Mouse (Mus musculus): Measurements from ENCODE around the gene Pla2g4a.

DNA sequence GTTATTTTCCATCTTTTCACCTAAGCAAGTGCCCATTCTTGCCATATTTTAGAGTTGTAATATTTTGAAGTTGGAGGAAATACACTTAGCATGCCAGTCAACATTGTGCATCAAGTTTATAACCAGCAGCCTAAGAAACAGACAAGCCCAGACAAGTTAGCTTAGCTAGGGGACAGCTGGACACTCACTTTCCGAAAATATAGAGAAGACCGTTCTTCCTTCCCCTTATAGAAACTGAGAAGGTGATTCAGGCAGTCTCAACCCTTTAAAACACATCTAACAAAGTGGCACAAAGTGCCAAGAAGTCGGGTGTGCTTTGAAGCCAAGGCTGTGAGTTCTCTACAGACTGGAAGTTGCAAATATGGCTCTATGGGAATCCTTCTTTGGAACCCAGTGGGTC, 10.4 kb downstream of the Pla2g4a start:
- no peak for TF ChIP-seq CTCF (IDR thresholded peaks at IDR 0.05; ENCODE audit: low read depth, low read length)
- TF ChIP-seq TAL1 (conservative IDR thresholded peaks at IDR 0.05; ENCODE audit: low read depth, low read length): no peak
- no peak for TF ChIP-seq GATA1 (IDR thresholded peaks at IDR 0.05; ENCODE audit: borderline replicate concordance, low read length)

Data from G1E (cell line).